Mouse (Mus musculus): Measurements from ENCODE around the gene Paics. TPM values are rescaled to one million over a fixed set of nuclear protein-coding genes. Genes with fewer than 3 reads are reported as not detected.

Paics gene
- polyA plus RNA-seq (2015; fragmentation: Nextera tagmentation; extraction: Ambion mirVana), result 193 and 227 TPM in 2 replicates

DNA sequence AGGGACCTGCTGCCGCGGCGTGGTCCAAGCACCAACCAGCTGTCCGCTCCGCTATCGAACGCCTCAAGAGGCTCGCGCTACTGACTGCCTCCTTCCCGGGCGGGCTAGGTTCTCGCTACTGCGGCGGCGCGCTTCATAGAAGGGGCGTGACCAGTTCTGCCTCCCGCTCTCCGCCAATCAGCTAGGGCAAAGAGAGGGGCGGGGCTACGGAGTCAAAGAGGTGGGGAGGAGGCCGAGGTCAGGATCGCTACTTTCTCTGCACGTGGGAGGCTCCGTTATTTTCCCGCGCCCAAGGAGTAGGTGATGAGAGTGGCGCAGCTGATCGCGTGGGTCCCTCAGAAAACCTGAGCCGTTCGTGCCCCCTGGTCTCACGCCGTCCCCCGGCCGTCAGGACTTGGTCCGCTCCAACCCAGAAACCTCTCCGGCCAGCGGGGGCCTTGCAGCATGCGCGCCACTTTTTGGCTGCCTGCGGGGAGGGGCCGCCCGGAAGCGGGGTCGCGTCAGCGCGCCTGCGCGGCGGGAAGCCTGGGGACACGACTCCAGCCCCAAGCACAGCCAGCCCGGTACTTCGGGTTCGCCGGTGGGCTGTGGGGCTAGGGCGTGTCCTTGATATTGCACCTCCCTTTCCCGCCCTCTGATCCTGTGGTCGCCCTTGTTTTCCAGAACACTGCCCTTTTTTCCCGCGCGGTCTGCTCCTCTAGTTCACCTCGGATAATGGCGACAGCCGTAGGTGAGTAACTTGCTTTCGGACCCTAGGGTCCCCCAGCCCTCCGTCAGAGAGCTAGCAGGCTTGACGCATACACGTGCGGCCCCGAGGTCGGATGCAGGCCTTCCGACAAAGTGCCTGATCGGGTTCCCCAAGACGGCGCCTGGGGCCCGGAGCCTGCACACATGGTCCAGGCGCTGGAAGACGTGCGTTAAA, at the start of gene Paics, which contains the start of gene Ppat:
Paics (plus strand) TSS at position 202 of the 922 bp plus-strand sequence.
Ppat (minus strand) TSS at position 473 of the 922 bp plus-strand sequence.

DNA sequence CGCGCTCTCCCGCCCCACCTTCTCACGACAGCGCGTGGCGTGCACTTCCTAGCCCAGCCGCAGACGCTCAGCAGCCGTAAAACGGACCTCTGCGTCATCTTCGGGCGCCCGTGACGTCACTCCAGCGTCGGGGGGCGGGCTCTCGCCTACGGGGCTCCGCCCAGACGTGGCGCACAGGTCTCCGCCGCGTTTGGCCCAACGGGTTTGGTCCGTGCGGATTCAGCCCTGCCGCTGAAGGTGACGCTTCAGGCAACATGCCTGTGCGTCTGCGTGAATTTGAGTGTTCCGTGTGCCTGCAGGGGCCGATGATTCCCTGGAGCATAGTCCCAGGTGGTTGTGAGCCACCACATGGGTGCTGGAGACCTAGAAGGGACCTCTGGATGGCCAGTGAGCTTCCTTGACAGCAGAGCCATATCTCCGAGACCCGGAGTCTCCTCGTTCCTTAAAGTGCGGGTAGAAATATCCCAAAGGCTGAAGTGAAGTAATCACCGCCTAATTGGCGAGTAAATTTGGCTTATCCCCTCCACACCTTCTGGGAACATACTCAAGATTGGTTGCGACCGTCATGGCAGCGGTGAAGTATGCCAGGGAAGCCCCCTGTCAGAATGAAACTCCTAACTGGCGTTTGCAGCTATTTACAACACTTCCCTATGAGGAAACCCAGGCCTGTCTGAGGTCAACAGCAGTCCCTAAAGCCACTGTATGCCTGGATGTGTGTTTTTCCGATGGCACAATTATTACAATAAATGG, 45.5 kb upstream of the Paics start, which contains the start of gene Aasdh:
Aasdh (minus strand) TSS at position 110 of the 750 bp plus-strand sequence.

DNA sequence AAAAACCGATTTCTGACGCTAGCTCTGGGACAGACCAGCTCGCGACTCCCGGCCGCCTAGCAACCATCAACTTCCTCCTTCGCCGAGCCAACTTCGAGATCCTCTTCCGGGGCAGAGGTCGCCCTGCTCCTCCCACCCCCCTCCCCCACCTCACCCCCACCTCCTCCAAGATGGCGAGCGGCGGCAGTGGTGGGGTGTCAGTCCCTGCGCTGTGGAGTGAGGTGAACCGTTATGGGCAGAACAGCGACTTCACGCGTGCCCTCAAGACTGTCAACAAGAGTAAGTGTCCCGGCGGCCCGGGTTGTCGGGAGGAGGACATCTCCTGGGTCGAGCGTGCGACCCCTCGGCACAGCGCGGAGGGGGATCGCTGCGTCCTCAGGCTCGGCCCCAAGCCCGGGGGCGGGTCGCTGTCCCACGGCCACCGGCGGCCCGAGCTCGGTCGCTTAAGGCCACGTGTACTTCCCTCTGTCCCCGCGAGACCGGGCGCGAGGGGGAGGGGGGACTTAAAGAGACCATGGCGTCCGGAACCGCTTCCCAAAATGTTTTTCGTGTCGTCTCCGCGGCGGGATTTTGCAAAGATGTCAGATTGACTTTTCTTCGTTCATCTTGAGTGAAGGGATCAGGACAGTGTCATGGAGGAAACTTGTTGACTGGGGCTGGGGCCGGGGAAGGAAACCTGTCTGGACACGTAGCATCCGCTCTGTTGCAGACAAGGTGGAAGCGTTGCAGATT, 23.6 kb downstream of the Paics start, which contains the start of gene Srp72:
Srp72 (plus strand) TSS at position 130 of the 732 bp plus-strand sequence.

DNA sequence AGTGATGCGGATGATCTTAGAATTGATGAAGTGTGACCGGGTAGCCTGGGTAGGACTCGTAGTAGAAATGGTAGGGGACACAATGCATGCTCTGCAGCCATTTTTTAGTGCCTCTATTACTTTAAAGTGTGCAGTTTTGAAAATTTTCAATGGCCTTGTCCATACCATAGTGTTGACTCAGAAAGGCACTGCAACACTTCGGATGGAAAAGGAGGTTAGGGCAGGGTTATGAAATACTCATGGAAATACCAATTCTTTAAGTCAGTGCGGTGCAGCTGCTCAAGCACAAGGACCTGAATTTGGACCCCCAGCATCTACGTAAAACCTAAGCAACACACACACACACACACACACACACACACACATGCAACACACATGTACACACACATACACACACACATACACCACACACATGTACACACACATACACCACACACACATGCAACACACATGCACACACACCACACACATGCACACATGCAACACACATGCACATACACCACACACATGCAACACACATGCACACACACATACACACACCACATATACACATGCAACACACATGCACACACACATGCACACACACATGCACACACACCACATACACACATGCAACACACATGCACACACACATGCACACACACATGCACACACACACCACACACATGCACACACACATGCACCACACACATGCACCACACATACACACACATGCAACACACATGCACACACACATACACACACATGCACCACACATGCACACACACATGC, 53.1 kb downstream of the Paics start, which contains the start of gene Arl9:
Arl9 (plus strand) TSS at position 5 of the 771 bp plus-strand sequence.

DNA sequence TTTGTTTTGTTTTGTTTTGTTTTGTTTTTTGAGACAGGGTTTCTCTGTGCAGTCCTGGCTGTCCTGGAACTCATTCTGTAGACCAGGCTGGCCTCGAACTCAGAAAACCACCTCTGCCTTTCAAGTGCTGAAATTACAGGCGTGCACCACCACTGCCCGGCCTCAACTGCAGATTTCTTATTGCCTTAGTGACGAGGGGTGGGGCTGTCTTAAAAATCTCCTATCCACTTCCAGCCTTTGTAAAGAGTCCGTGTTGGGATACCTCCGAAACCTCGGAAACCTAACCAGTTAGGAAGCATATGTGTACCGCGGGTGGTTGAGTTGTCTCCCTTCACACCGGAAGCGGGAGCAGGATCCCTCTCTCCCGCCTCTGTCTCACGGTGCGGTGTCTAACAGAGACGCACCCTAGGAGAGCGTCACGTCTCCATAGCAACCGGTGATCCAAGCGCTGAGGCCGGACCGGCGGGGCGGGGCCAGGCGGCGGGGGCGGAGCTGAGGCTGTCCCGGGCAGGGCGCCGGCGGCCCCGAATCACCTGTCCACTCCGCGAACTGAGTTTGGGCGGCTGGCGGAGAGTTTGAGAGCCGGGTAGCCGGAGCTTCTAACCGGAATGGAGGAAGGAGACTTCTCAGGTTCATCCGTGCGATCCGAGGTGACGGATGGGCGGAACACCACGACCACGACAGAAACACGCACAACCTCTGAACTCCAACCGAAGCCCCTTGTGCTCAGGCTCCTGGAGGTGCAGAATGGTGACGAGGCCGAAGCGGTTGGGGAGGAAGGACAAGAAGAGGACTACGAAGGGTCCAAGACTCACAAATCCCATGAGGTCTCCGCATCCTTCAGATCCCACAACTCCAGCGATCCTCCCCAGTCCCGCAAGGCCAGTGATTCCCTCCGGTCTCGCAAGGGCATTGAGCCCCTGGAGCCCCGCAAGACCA, 64.7 kb downstream of the Paics start, which contains the start of gene Thegl:
Thegl (plus strand) TSS at position 480 of the 939 bp plus-strand sequence.

Other genes with a start within 250 kb of the Paics start
- gene Aasdh, start 45.8 kb upstream of the Paics start, polyA plus RNA-seq (2015; fragmentation: Nextera tagmentation; extraction: Ambion mirVana), result 8.7 and 10.1 TPM in 2 replicates
- 11.7 and 27.0 TPM in 2 replicates for gene Ppat, start 271 bp downstream of the Paics start, polyA plus RNA-seq (2015; fragmentation: Nextera tagmentation; extraction: Ambion mirVana)
- gene Srp72, start 23.4 kb downstream of the Paics start, polyA plus RNA-seq (2015; fragmentation: Nextera tagmentation; extraction: Ambion mirVana), result 44.1 and 72.7 TPM in 2 replicates
- gene Arl9, start 52.7 kb downstream of the Paics start, polyA plus RNA-seq (2015; fragmentation: Nextera tagmentation; extraction: Ambion mirVana), result not detected in 2 replicates
- 0.18 TPM in 1 of 2 replicates, not detected in the other for gene Thegl, start 64.7 kb downstream of the Paics start, polyA plus RNA-seq (2015; fragmentation: Nextera tagmentation; extraction: Ambion mirVana)
- gene Hopx, start 163.8 kb downstream of the Paics start, polyA plus RNA-seq (2015; fragmentation: Nextera tagmentation; extraction: Ambion mirVana), result 0.65 and 1.1 TPM in 2 replicates